Mouse (Mus musculus): ENCODE measurements at regions not wholly inside any gene's neighbourhood (a gene's known extent, or its start where the extent isn't known, plus 50 kb on each side); places are given as distances from the start of the nearest gene placed in this dataset.

DNA sequence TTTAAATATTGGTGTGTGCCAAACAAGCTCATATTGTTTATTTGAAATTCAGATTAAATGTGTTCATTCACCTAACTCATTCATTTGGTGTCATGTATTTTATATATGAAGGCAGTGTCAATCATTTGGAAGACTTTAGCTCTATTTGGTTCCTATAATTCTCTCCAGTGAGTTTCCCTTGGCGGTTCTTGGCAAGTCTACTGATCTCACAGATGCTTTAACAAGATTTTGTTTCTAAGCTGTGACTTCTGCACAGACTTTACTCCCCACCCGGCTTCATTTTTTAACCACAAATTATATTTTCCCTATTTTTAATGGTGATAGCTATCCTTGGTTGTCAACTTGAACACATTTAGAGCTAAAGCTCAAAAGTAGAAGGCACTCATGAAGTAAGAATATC is 1009.5 kb downstream of the Robo1 start:
- TF ChIP-seq MAX (IDR thresholded peaks at IDR 0.05) = no peak
- no peak for TF ChIP-seq CEBPB (IDR thresholded peaks at IDR 0.05; ENCODE audit: low read depth)
- TF ChIP-seq FOSL1 (IDR thresholded peaks at IDR 0.05; ENCODE audit: insufficient read depth, low read length, poor library complexity, severe bottlenecking) = no peak
- TF ChIP-seq MYOG (IDR thresholded peaks at IDR 0.05; ENCODE audit: control insufficient read depth, extremely low read depth, insufficient read length) = no peak
- TF ChIP-seq MYOD1 (IDR thresholded peaks at IDR 0.05; ENCODE audit: control insufficient read depth, insufficient read length, low read depth) = no peak
- TF ChIP-seq USF1 (IDR thresholded peaks at IDR 0.05; ENCODE audit: low read depth) = no peak
- no peak for TF ChIP-seq CTCF (IDR thresholded peaks at IDR 0.05; ENCODE audit: control insufficient read depth, insufficient read depth, insufficient read length)
- Histone ChIP-seq H3K79me2 (ENCODE audit: control insufficient read depth, insufficient read depth) (no peaks in the 10 kb centered on the region), H3K79me3 (ENCODE audit: low read depth) (no peaks in the 10 kb centered on the region), H3K27me3 (ENCODE audit: control insufficient read depth, insufficient read depth, insufficient read length) (no peaks in the 10 kb centered on the region), H3K4me3 (ENCODE audit: insufficient read depth, poor library complexity, severe bottlenecking) (no peak overlapping the region), H3ac (ENCODE audit: control insufficient read depth, insufficient read length, low read depth) (no peak overlapping the region), H3K36me3 (ENCODE audit: control insufficient read depth, insufficient read depth) (no peaks in the 10 kb centered on the region)

DNA sequence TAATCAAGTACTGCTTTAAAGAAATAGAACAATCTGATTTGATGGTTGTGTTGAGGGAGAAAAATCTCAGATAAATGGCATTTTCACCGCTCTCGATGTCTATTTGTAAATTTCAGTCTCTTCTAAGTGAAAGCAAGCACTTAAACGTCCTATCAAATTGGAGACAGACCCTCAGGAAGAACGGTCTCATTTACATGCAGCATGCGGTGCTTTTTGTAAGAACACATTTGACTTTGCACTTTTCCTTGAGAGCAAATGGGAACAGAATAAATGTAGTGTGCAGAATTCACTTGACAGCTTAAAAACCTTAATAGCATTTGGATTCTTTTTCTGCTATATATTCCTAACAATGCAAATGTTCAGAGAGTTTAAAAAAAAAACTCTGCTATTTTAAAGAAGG is 1002.0 kb downstream of the Robo1 start:
- Histone ChIP-seq H3K36me3 (ENCODE audit: control insufficient read depth, insufficient read depth) (no peaks in the 10 kb centered on the region), H3K27me3 (ENCODE audit: control insufficient read depth, insufficient read depth, insufficient read length) (no peaks in the 10 kb centered on the region), H3K79me2 (ENCODE audit: control insufficient read depth, insufficient read depth) (no peaks in the 10 kb centered on the region), H3K79me3 (ENCODE audit: low read depth) (no peaks in the 10 kb centered on the region), H3ac (ENCODE audit: control insufficient read depth, insufficient read length, low read depth) (no peak overlapping the region), H3K4me3 (ENCODE audit: insufficient read depth, poor library complexity, severe bottlenecking) (no peak overlapping the region)
- no peak for TF ChIP-seq CEBPB (IDR thresholded peaks at IDR 0.05; ENCODE audit: low read depth)
- no peak for TF ChIP-seq MYOG (IDR thresholded peaks at IDR 0.05; ENCODE audit: control insufficient read depth, extremely low read depth, insufficient read length)
- no peak for TF ChIP-seq CTCF (IDR thresholded peaks at IDR 0.05; ENCODE audit: control insufficient read depth, insufficient read depth, insufficient read length)
- no peak for TF ChIP-seq MAX (IDR thresholded peaks at IDR 0.05)
- TF ChIP-seq USF1 (IDR thresholded peaks at IDR 0.05; ENCODE audit: low read depth) = no peak

DNA sequence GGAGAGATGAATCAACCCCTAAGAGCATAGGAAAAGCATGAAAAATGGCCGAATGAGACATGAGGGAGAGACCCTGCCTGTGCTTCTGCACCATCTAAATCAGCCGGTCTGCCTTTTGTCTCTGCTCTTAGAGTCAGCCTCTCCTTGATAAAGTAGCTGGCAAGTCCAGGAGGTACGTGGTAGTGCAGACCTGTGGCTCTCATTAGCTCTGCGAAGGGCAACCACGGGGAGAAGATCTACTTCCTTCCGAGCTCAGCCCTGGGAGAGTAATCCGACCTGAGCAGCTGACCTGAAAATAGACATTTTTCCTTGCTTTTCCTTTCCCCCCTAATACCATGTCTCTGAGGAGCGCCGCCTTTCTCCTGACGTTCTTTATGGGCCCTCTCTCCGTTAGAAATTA is 971.8 kb downstream of the Robo1 start:
- Histone ChIP-seq H3K27me3 (ENCODE audit: control insufficient read depth, insufficient read depth, insufficient read length) (no peaks in the 10 kb centered on the region), H3K79me3 (ENCODE audit: low read depth) (no peaks in the 10 kb centered on the region), H3K36me3 (ENCODE audit: control insufficient read depth, insufficient read depth) (no peaks in the 10 kb centered on the region), H3ac (ENCODE audit: control insufficient read depth, insufficient read length, low read depth) (no peak overlapping the region), H3K4me3 (ENCODE audit: insufficient read depth, poor library complexity, severe bottlenecking) (no peak overlapping the region), H3K79me2 (ENCODE audit: control insufficient read depth, insufficient read depth) (no peaks in the 10 kb centered on the region)
- TF ChIP-seq CTCF (IDR thresholded peaks at IDR 0.05; ENCODE audit: control insufficient read depth, insufficient read depth, insufficient read length) (no peak), MYOG (IDR thresholded peaks at IDR 0.05; ENCODE audit: control insufficient read depth, extremely low read depth, insufficient read length) (no peak), MAX (IDR thresholded peaks at IDR 0.05) (no peak), CEBPB (IDR thresholded peaks at IDR 0.05; ENCODE audit: low read depth) (no peak), USF1 (IDR thresholded peaks at IDR 0.05; ENCODE audit: low read depth) (no peak), FOSL1 (IDR thresholded peaks at IDR 0.05; ENCODE audit: insufficient read depth, low read length, poor library complexity, severe bottlenecking) (no peak), MYOD1 (IDR thresholded peaks at IDR 0.05; ENCODE audit: control insufficient read depth, insufficient read length, low read depth) (no peak)

DNA sequence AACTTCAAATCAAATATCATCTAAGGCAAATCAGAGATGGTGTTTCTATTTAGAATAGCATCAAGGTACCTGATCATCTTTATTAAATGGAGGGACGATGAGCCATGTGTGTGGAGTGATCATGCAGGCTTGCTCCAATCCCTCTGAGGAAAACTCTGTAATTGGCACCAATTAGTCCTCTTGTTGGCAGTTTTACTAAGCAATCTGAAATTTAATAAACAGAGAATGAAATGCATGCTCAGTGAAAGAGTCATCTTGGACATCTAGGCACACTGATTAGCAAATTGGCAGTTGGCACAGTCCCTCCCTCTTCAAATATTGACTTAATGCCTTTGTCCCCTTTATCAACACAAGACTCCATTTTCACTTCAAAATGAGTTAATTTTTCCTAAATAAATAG is 951.6 kb downstream of the Robo1 start:
- Histone ChIP-seq H3K36me3 (ENCODE audit: control insufficient read depth, insufficient read depth) (no peaks in the 10 kb centered on the region), H3ac (ENCODE audit: control insufficient read depth, insufficient read length, low read depth) (no peak overlapping the region), H3K4me3 (ENCODE audit: insufficient read depth, poor library complexity, severe bottlenecking) (no peak overlapping the region), H3K79me2 (ENCODE audit: control insufficient read depth, insufficient read depth) (no peaks in the 10 kb centered on the region), H3K79me3 (ENCODE audit: low read depth) (no peaks in the 10 kb centered on the region), H3K27me3 (ENCODE audit: control insufficient read depth, insufficient read depth, insufficient read length) (no peaks in the 10 kb centered on the region)
- TF ChIP-seq CEBPB (IDR thresholded peaks at IDR 0.05; ENCODE audit: low read depth) = no peak
- TF ChIP-seq USF1 (IDR thresholded peaks at IDR 0.05; ENCODE audit: low read depth) = no peak

DNA sequence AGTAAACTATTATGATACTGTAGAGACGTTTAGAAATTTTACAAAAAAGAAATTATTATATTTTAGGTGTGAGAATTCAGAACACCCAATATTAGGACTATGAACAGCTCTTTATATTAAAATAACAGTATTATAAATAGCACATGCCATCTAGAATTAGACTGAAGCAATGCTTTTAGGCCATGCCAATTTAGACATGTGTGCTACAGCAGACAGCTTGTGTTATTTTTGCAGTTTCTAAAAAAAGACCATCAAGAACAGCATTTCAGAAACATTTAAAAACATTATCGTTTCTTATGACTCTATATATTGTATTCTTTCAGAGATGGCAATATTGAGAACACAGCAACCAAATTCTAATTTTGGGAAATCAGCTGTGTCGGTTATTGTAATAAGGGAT is 951.2 kb downstream of the Robo1 start:
- Histone ChIP-seq H3ac (ENCODE audit: control insufficient read depth, insufficient read length, low read depth) (no peak overlapping the region), H3K27me3 (ENCODE audit: control insufficient read depth, insufficient read depth, insufficient read length) (no peaks in the 10 kb centered on the region), H3K4me3 (ENCODE audit: insufficient read depth, poor library complexity, severe bottlenecking) (no peak overlapping the region), H3K79me2 (ENCODE audit: control insufficient read depth, insufficient read depth) (no peaks in the 10 kb centered on the region), H3K79me3 (ENCODE audit: low read depth) (no peaks in the 10 kb centered on the region), H3K36me3 (ENCODE audit: control insufficient read depth, insufficient read depth) (no peaks in the 10 kb centered on the region)
- TF ChIP-seq FOSL1 (IDR thresholded peaks at IDR 0.05; ENCODE audit: insufficient read depth, low read length, poor library complexity, severe bottlenecking) (no peak), MYOD1 (IDR thresholded peaks at IDR 0.05; ENCODE audit: control insufficient read depth, insufficient read length, low read depth) (no peak), USF1 (IDR thresholded peaks at IDR 0.05; ENCODE audit: low read depth) (no peak)

DNA sequence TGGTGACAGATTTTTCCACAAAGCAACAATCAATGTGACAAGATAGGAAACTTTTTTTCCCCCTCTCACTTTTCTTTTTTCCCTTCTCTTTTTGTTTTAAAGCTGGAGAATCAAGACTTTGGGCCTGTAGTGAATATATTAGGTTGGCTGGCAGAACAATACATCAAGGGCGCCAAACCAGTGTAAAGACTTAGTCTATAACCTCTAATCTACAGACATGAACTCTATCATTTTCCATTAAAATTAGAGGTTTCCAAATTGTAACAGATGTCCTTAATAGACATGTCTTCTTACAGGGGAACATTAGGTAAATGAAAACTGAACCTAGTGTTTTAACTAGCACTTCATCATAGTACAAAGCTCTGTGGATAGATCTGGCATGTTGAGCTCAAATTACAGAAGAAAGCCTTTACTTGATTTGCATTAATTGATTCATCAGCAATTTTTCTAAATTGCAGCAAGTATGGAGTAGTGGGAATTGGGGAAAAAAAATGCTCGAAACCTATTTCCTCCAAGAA is 937.0 kb downstream of the Robo1 start:
- H3K4me3 ChIP-seq (ENCODE audit: insufficient read depth, poor library complexity, severe bottlenecking) = no peak overlapping the region
- H3K27me3 ChIP-seq (ENCODE audit: control insufficient read depth, insufficient read depth, insufficient read length) = no peaks in the 10 kb centered on the region
- H3ac ChIP-seq (ENCODE audit: control insufficient read depth, insufficient read length, low read depth) = no peak overlapping the region
- H3K79me3 ChIP-seq (ENCODE audit: low read depth) = no peaks in the 10 kb centered on the region
- no peaks in the 10 kb centered on the region for H3K36me3 ChIP-seq (ENCODE audit: control insufficient read depth, insufficient read depth)
- no peaks in the 10 kb centered on the region for H3K79me2 ChIP-seq (ENCODE audit: control insufficient read depth, insufficient read depth)
- no peak for TF ChIP-seq MAX (IDR thresholded peaks at IDR 0.05)
